Mouse (Mus musculus) MEL (cell line): Measurements from ENCODE around the gene Itpr1.

Experiments used
- CTCF ChIP-seq, 3 experiments: IDR thresholded peaks in 2 of 3; conservative IDR thresholded peaks in 1 of 3; 2 replicates each; pipeline ENCODE4 v1.5.1; 2011 to 2012; ENCODE audit warnings: low read length in 3 of 3, low read depth in 2 of 3, mild to moderate bottlenecking in 2 of 3, improper control_type of control experiment in 1 of 3, inconsistent platforms in 1 of 3, mixed read lengths in 1 of 3, moderate library complexity in 1 of 3; ENCODE audit not compliant: control insufficient read depth in 1 of 3, insufficient read depth in 1 of 3, poor library complexity in 1 of 3, severe bottlenecking in 1 of 3
- GATA1 ChIP-seq: IDR thresholded peaks from 2 replicates; pipeline ENCODE4 v1.6.1; 2011; ENCODE audit warnings: low read depth, low read length, improper control_type of control experiment
- MAFK ChIP-seq: IDR thresholded peaks from 2 replicates; pipeline ENCODE4 v1.6.1; 2011; ENCODE audit warnings: low read depth, mild to moderate bottlenecking, low read length, improper control_type of control experiment, borderline replicate concordance
- POLR2AphosphoS2 ChIP-seq: IDR thresholded peaks from 2 replicates; pipeline ENCODE4 v1.6.1; 2011; ENCODE audit warnings: low read length, improper control_type of control experiment

DNA sequence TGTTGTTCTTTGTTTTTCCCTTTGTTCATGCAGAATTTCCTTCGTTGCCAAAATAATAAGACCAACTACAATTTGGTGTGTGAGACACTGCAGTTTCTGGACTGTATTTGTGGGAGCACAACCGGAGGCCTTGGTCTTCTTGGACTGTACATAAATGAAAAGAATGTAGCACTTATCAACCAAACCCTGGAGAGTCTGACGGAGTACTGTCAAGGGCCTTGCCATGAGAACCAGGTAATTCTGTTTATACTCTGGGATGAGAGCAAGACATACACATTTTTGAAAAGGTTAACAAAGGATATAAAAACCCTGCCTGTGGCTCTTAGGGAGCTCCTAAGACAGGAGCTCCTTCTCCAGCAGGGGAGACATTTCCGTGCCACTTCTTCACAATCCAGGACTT lies 268.3 kb downstream of the Itpr1 start:
- TF ChIP-seq CTCF (IDR thresholded peaks at IDR 0.05 in 2 of 3, conservative IDR thresholded peaks at IDR 0.05 in 1 of 3; ENCODE audit: control insufficient read depth in 1 of 3, insufficient read depth in 1 of 3, low read depth in 2 of 3, low read length in 3 of 3, poor library complexity in 1 of 3, severe bottlenecking in 1 of 3) = no peak
- TF ChIP-seq POLR2AphosphoS2 = no peak
- no peak for TF ChIP-seq GATA1
- no peak for TF ChIP-seq MAFK
